Mouse (Mus musculus) MEL (cell line): Measurements from ENCODE around the gene Sash1.

Experiments
- CTCF ChIP-seq, 3 experiments: IDR thresholded peaks in 2 of 3; conservative IDR thresholded peaks in 1 of 3; 2 replicates each; pipeline ENCODE4 v1.5.1; 2011 to 2012; ENCODE audit warnings: low read length in 3 of 3, low read depth in 2 of 3, mild to moderate bottlenecking in 2 of 3, improper control_type of control experiment in 1 of 3, inconsistent platforms in 1 of 3, mixed read lengths in 1 of 3, moderate library complexity in 1 of 3; ENCODE audit not compliant: control insufficient read depth in 1 of 3, insufficient read depth in 1 of 3, poor library complexity in 1 of 3, severe bottlenecking in 1 of 3
- MYC ChIP-seq: IDR thresholded peaks from 2 replicates; pipeline ENCODE4 v1.6.1; 2011; ENCODE audit warnings: low read depth, mild to moderate bottlenecking, low read length, improper control_type of control experiment, moderate library complexity
- POLR2A ChIP-seq, 2 experiments: IDR thresholded peaks; 2 replicates each; pipeline ENCODE4 v1.6.1; 2011 to 2012; ENCODE audit warnings: low read length in 2 of 2, mild to moderate bottlenecking in 2 of 2, control low read depth in 1 of 2, improper control_type of control experiment in 1 of 2, low read depth in 1 of 2, moderate library complexity in 1 of 2; ENCODE audit not compliant: control insufficient read depth in 1 of 2, insufficient read depth in 1 of 2, poor library complexity in 1 of 2
- TCF12 ChIP-seq: IDR thresholded peaks from 2 replicates; pipeline ENCODE4 v1.6.1; 2014; ENCODE audit warnings: low read depth, mild to moderate bottlenecking, inconsistent platforms, low read length, improper control_type of control experiment, moderate library complexity
- ZC3H11A ChIP-seq: IDR thresholded peaks from 2 replicates; pipeline ENCODE4 v1.6.1; 2012; ENCODE audit warnings: low read depth, mild to moderate bottlenecking, inconsistent platforms, low read length, improper control_type of control experiment

DNA sequence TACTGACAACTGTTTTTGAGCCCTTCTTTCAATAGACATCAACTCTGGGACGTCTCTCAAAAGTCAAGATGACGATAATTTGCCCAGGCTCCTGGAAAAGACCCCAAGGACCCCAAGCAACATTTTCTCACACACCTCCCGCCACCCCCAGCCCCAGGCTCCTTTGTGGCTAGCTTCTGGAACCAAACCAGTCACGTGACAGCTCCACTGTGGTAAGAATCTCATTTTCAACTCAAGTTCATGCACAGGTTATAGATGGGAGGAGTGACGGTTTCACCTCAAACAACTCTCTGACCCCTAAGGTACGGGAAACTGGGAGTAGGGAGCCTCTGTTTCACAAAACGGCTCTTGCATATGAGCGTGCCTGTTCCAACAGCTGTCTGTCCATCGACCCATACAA, 25.2 kb downstream of the Sash1 start:
- no peak for TF ChIP-seq ZC3H11A
- TF ChIP-seq CTCF (IDR thresholded peaks at IDR 0.05 in 2 of 3, conservative IDR thresholded peaks at IDR 0.05 in 1 of 3; ENCODE audit: control insufficient read depth in 1 of 3, insufficient read depth in 1 of 3, low read depth in 2 of 3, low read length in 3 of 3, poor library complexity in 1 of 3, severe bottlenecking in 1 of 3), result no peak
- no peak for TF ChIP-seq TCF12
- TF ChIP-seq POLR2A (IDR thresholded peaks at IDR 0.05; ENCODE audit: control insufficient read depth in 1 of 2, insufficient read depth in 1 of 2, low read depth in 1 of 2, low read length in 2 of 2, poor library complexity in 1 of 2), result no peak
- no peak for TF ChIP-seq MYC
